Mouse (Mus musculus): Measurements from ENCODE around the gene Fgfr2.
"Not testable (repeated sequence)": the region's sequence is repeated elsewhere in the genome, so short reads cannot be mapped to it uniquely, and the experiment has no call there.

Gene Fgfr2

GRCm38 (mm10) chr7:130632379-130632732 is 2490.8 kb downstream of the Fgfr2 start:
- no peak for DNase-seq

GRCm38 (mm10) chr7:130631553-130632378 is 2491.4 kb downstream of the Fgfr2 start:
- DNase-seq = no peak

DNA sequence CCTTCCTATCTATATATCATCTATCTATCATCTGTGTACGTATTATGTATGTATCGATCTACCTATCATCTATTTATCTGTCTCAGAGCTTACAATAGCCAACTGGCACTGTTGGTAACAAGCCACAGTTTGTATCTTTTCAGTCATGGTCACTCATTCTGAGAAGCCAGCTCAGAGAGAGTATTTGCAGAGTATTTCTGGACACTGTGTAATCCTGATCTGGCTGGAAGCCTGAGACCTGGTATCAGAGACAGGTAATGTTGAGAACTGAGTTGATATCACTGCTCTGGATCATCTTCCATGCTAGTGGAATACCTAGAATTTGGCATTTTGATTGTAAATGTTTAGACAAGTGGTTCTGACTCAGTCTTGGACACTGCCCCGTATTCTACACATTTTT is 2492.2 kb downstream of the Fgfr2 start:
- DNase-seq = no peak

- DNase-seq = no peak
Observed at GRCm38 (mm10) chr7:130629999-130630398, 2493.2 kb downstream of the Fgfr2 start.

GRCm38 (mm10) chr7:130628601-130629000 is 2494.5 kb downstream of the Fgfr2 start:
- no peak for DNase-seq

GRCm38 (mm10) chr7:130625361-130625760 is 2497.8 kb downstream of the Fgfr2 start:
- no peak for DNase-seq

GRCm38 (mm10) chr7:130624299-130624698 is 2498.9 kb downstream of the Fgfr2 start:
- no peak for DNase-seq

DNA sequence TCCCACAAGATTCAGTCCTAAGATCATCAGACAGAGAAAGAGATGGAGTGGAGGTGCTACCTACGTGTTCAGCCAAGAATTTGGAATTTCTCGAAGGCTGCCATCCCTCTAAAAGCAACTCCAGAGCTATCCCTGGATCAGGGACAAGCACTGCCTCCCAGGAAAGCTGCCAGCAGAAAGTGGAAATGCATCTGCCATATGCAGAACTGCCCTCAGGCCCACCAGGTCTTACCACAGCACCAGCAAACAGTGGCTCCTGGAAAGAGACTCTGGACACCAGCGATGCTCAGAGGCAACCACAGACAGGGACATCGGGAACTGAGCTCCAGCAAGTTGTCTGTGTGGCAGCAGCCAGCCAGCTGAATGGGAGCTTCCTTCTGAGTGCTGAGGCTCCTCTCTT is 2500.8 kb downstream of the Fgfr2 start:
- no peak for DNase-seq

- DNase-seq = no peak
Observed at GRCm38 (mm10) chr7:130621953-130622352, 2501.2 kb downstream of the Fgfr2 start.

GRCm38 (mm10) chr7:130621068-130621467 is 2502.1 kb downstream of the Fgfr2 start:
- DNase-seq = no peak

DNA sequence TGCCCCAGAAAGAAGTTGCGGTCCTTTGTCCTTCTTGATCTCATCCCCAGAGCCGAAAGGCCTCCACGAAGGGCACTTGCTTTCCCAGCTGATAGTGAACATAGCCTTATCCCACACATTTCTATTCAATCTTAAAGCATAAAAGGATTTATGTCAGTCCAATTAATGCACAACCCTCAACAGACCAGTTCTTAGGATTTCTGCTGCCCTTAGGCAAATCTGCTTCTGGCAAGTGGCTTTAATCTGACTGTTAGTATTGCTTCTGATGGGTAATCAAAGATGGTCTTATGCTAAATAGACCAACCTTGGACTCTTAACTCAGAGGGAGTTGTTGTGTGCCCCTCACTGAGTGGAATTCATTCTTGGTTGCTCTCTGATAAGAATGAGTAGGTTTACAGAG is 2505.6 kb downstream of the Fgfr2 start:
- no peak for DNase-seq

DNA sequence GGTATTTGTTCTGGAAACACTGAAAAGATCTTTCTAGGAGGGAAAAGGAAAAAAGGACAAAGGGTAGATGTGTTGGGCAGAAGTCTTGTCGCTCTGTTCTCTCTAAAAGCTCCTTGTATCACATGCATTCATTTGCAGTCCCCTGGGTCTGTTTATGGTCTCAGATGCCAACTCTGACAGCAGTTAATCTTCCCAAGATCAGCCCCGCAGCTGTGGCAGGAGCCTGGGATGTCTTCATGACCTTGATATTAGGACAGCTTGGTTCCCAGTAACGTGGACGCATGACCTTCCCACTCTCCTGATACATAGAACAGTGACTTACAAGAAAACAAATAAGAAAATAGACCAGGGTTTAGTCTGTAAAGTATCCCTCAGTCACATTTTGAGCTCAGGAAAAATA is 2509.2 kb downstream of the Fgfr2 start:
- no peak for DNase-seq

DNA sequence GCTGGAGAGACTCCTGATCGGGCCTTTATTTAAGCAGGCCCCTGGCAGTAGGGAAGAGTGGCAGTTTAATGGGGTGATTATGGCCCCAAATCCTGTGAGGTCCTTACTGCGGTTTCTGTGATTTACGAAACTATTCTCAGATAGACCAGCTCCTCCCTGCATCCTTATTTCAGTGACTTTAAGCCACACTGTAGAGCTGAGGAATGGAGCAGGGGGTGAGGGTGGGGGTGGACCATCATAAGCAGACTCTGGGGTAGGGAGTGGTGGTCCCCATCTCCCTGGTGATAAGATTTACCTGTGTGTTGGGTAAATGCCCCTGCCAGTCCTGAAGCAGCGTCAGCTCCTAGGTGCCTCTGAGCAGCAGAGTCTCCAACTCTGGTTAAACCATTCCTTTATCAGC is 2516.2 kb downstream of the Fgfr2 start:
- no peak for DNase-seq

DNA sequence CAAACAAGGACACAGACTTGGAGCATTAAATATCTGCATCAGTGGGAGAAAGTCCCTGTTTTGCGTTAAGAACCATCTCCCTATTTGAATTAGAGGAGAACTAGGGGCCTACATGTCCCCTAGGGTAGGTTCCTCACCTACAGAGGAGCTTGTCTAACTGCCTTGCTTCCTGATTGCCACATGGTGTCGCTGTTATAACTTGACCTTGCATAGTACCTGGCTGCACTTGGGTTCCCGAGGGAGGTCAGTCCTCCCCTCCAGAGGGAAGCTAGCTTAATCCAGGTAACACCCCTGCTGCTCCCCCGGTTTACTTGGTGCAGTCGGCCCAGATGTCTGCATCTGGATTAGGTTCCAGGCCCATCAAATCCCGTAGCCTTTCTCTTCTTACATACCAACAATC is 2518.0 kb downstream of the Fgfr2 start:
- no peak for DNase-seq

DNA sequence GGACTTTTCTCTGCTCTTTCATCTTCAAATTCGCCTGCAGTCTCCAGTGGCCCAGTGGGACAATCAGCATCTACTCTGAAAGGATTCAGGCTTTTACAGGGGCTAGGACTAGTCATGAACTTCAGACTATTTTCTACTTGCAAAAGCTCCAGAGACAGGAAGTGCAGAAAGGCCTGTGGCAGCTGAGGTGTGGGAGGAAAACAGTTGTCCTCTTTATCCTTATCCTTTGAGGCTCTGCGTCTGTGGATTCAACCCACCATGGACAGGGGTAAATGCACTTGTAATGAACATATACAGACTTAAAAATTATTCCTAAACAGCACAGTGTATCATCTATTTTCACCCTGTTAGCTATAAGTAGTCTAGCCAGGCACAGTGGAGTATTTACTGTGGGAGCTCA is 2518.8 kb downstream of the Fgfr2 start:
- no peak for DNase-seq

- DNase-seq = no peak
Observed at GRCm38 (mm10) chr7:130603556-130603955, 2519.6 kb downstream of the Fgfr2 start.

GRCm38 (mm10) chr7:130602804-130603203 is 2520.3 kb downstream of the Fgfr2 start:
- no peak for DNase-seq

DNA sequence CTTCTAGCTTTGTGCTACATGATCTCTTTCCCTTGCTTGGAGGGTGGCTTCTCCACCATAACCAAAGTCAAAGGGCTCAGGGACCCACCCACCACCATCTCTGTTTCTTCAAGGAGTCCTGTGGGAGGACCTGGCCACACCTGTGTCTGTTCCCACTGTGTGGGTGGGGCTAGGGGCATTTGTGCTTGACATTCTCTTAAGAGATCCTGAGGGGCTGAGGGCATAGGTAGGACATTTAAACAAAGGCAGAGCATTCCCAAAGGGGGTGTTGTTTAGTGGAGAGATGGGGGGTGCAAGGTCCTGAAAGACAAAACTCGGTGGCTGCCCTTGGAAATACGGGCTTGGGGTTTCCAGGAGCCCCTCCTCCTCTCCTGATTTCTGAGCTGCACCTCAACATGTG is 2522.6 kb downstream of the Fgfr2 start:
- no peak for DNase-seq

DNA sequence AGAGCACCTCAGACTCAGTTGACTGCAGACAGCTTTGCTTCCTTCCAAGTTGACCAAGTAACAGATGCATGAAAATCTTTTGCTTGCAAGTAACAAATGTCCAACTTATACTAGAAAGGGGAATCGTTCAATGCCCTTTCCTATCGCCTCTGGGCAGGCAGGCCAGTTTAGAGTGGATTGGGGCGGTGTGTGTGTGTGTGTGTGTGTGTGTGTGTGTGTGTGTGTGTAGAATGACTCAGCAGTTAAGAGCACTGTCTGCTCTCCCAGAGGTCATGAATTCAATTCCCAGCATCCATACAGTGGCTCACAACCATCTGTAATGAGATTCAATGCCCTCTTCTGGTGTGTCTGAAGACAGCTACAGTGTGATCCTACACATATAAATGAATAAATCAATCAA is 2523.1 kb downstream of the Fgfr2 start:
- DNase-seq = no peak

DNA sequence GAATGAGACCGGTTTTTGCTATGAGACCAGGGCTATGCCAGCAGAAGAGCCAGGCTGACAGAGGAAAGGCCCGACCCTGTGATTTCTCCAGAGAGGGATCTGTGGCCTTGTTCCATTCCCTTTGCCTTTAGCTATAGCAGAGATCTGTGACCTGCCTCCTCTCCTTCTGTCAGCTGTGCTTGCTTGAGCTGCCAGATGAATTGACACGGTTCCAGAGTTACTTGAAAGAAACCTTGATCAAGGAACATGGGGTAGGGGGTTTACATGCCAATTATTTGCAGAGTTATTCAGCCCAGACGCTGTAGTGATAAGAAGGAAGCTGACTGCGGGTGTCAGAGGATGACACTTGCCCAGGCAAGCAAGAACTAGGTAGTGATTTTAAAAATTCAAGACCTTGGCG is 2525.6 kb downstream of the Fgfr2 start:
- DNase-seq = no peak

GRCm38 (mm10) chr7:130596079-130596855 is 2526.9 kb downstream of the Fgfr2 start:
- not testable (repeated sequence) for DNase-seq

- DNase-seq = not testable (repeated sequence)
Observed at GRCm38 (mm10) chr7:130593375-130594239, 2529.5 kb downstream of the Fgfr2 start.

DNA sequence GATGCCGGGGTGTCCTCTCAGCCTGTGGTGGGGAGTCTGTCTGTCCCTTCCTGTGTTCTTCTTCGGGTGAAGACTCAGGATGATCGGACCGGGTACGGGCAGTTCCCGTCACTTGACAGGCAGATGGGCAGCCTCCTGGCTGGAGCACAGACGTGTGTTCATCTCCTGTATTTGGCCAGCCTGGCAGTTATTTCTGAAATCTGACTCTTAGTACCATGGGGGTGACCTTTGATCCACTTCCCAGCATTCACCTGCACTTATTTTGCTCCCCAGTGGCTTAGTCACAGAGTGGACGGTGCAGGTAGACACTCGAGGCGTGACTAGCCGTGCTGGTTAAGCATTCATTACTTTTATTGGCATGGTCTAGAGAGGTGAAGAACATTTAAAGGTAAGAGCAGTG is 2530.2 kb downstream of the Fgfr2 start:
- DNase-seq = not testable (repeated sequence)

All from cerebellum, adult 11 months (tissue).